Comparison of ENCODE assay signal across 14 mouse cellular contexts in the genomic region with DNA sequence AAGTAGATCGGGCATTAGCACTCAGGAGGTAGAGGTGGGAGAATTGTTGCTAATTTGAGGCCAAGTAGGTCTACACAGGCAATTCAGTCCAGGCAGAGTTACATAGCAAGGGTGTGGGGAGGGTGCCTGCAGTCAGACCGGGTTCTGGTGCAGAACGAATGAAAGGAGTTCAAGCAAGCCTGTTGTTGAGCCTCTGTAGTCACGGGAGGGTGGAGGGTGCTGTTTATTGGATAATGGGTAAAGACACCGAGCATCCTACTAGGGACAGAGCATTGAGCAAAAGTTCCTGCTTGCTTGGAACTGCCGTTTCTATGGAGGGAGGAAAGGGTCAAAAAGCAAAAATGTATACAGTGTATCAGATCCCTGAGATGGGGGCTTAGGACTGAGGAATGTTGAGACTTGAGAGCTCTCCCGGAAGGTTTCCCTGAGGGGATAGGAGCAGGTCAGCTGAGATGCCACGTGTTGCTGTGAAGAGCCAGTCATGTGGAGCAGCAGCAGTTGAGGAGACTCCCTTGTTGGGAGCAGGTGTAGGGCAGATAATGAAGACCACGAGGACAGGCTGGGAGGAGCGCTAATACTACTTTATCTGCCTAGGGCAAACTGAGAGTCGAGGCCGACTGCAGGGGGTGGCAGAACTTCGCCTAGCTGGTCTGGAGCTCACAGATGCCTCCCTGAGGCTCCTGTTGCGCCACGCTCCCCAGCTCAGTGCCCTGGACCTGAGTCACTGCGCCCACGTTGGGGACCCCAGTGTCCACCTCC. TPM values are rescaled to one million over a fixed set of nuclear protein-coding genes. Genes with fewer than 3 reads are reported as not detected.
DNase-seq lines count a peak whose midpoint lies in the region; ATAC-seq and TF ChIP-seq lines count a peak whose summit lies in the region.
"Had no signal": no experiment of that assay in that cellular context is flagged by ENCODE, and none has a peak within 500 bp of the region (broad histone marks: within the 10 kb centered on the region; RNA-seq: fewer than 3 reads in every experiment).

No protein-coding gene starts in this region.

- TF ChIP-seq CTCF in left cerebral cortex, adult 2 months (IDR thresholded peaks at IDR 0.05): no peak

- no peaks in the 10 kb centered on the region for H3K27me3 ChIP-seq in liver, embryonic 13.5 days
- H3K27me3 ChIP-seq: hindbrain, embryonic 13.5 days; midbrain, embryonic 13.5 days had no signal

- intact Hi-C loops in left cerebral cortex, adult 2 months (cut with DNase I): no loop called here

- peak overlapping the region; percentile 96 for H3K4me2 ChIP-seq in liver, embryonic 13.5 days
- H3K4me2 ChIP-seq: hindbrain, embryonic 13.5 days; midbrain, embryonic 13.5 days had no signal

- WGBS in liver, embryonic 13.5 days (ENCODE audit: insufficient replicate concordance): 30% methylated on average over 17 of the region's 17 CpGs

- peak overlapping the region; percentile 98 for H3K27ac ChIP-seq in liver, embryonic 13.5 days
- H3K27ac ChIP-seq in left cerebral cortex, adult 2 months: no peak overlapping the region

- peak; percentile 93 for ATAC-seq in liver, embryonic 13.5 days (ENCODE audit: low read depth)
- ATAC-seq: forebrain, postnatal 0 days; midbrain, embryonic 13.5 days had no signal

- no peaks in the 10 kb centered on the region for H3K9me3 ChIP-seq in liver, embryonic 13.5 days (replicated peaks)
- H3K9me3 ChIP-seq: hindbrain, embryonic 13.5 days; midbrain, embryonic 13.5 days had no signal

- H3K4me3 ChIP-seq in liver, embryonic 13.5 days (replicated peaks): peak overlapping the region; percentile 73
- H3K4me3 ChIP-seq in left cerebral cortex, adult 2 months: no peak overlapping the region
- H3K4me3 ChIP-seq: hindbrain, embryonic 13.5 days; midbrain, embryonic 13.5 days had no signal

- H3K9ac ChIP-seq in liver, embryonic 13.5 days: peak overlapping the region; percentile 92
- H3K9ac ChIP-seq: forebrain, postnatal 0 days; midbrain, embryonic 13.5 days had no signal

- H3K36me3 ChIP-seq in liver, embryonic 13.5 days: peaks cover 14% of the 10 kb centered on the region

- peaks cover 71% of the 10 kb centered on the region for H3K4me1 ChIP-seq in liver, embryonic 13.5 days (replicated peaks)

- DNase-seq in spleen, adult 12 weeks (ENCODE audit: low spot score): peak; percentile 65
- DNase-seq in spleen, adult 18-20 months: no peak
- DNase-seq in c-Kit-negative CD71-positive TER-119-positive erythroid progenitor cells, embryonic 14.5 days (ENCODE audit: low read depth, low spot score): peak; percentile 78
- peak; percentile 88 for DNase-seq in liver, embryonic 13.5 days
- peak; percentile 86 for DNase-seq in testis, postnatal 14 days (ENCODE audit: low spot score)
- DNase-seq in gastrocnemius, postnatal 25 days: no peak
- DNase-seq in left cerebral cortex, adult 2 months (ENCODE audit: extremely low spot score in 1 of 2, low spot score in 2 of 2): no peak
- DNase-seq: forebrain, postnatal 0 days; kidney, adult 9 months; layer of hippocampus, adult 9-11 months; lung, adult 18-20 months had no signal

RNA-seq across cellular contexts. Expression of gene Orai3, which starts 2.6 kb away (rescaled TPM):
- 11.2 and 11.4 TPM in 2 replicates for polyA plus RNA-seq in liver, embryonic 13.5 days (2015; fragmentation: Nextera tagmentation; extraction: Ambion mirVana)
- total RNA-seq in gastrocnemius, postnatal 25 days (2021): 1 to 10 TPM; 8.9 to 9.5 TPM
- 10 to 100 TPM; 19.8 to 21.8 TPM for total RNA-seq in left cerebral cortex, adult 2 months (2021)

RNA-seq across cellular contexts. Expression of gene Setd1a, which starts 9.4 kb away (rescaled TPM):
- polyA plus RNA-seq in liver, embryonic 13.5 days (2015; fragmentation: Nextera tagmentation; extraction: Ambion mirVana): 8.4 and 9.0 TPM in 2 replicates
- 10 to 100 TPM; 15.0 to 15.4 TPM for total RNA-seq in gastrocnemius, postnatal 25 days (2021)
- total RNA-seq in left cerebral cortex, adult 2 months (2021): 10 to 100 TPM; 48.8 to 55.2 TPM

RNA-seq across cellular contexts. Expression of gene Gm49388, which starts 18.4 kb away (rescaled TPM):
- not detected in 2 replicates for polyA plus RNA-seq in liver, embryonic 13.5 days (2015; fragmentation: Nextera tagmentation; extraction: Ambion mirVana)
- 1 to 10 TPM; 2.4 to 2.5 TPM for total RNA-seq in gastrocnemius, postnatal 25 days (2021)
- 1 to 10 TPM; 4.2 to 4.3 TPM for total RNA-seq in left cerebral cortex, adult 2 months (2021)
- polyA plus RNA-seq: embryonic facial prominence, embryonic 11.5 days; forebrain, postnatal 0 days; hindbrain, embryonic 13.5 days; midbrain, embryonic 13.5 days had no signal

RNA-seq across cellular contexts. Expression of gene Fbxl19, which starts 22.7 kb away (rescaled TPM):
- polyA plus RNA-seq in liver, embryonic 13.5 days (2015; fragmentation: Nextera tagmentation; extraction: Ambion mirVana): 3.1 and 3.3 TPM in 2 replicates
- 1 to 10 TPM; 1.9 to 2.4 TPM for total RNA-seq in gastrocnemius, postnatal 25 days (2021)
- 10 to 100 TPM; 72.4 to 81.5 TPM for total RNA-seq in left cerebral cortex, adult 2 months (2021)

RNA-seq across cellular contexts. Expression of gene Hsd3b7, which starts 33.4 kb away (rescaled TPM):
- polyA plus RNA-seq in liver, embryonic 13.5 days (2015; fragmentation: Nextera tagmentation; extraction: Ambion mirVana): 37.8 and 39.3 TPM in 2 replicates
- 1 to 10 TPM; 4.4 to 9.1 TPM for total RNA-seq in gastrocnemius, postnatal 25 days (2021)
- total RNA-seq in left cerebral cortex, adult 2 months (2021): 1 to 10 TPM; 4.2 to 4.5 TPM

Comparison
In these comparisons a context has a peak if more than half of its experiments do, and no peak if none do; other contexts are left out.
1. DNase-seq: peak in spleen, adult 12 weeks (single experiment), c-Kit-negative CD71-positive TER-119-positive erythroid progenitor cells, embryonic 14.5 days (single experiment), liver, embryonic 13.5 days (single experiment) and testis, postnatal 14 days (single experiment); none in spleen, adult 18-20 months (0 of 2), gastrocnemius, postnatal 25 days (single experiment) and left cerebral cortex, adult 2 months (0 of 2).